Mouse (Mus musculus) hindbrain, postnatal 0 days (tissue): ENCODE measurements around the gene Gfi1b. TPM values are rescaled to one million over a fixed set of nuclear protein-coding genes. Genes with fewer than 3 reads are reported as not detected.
A peak's percentile ranks its signal among the peaks of the same experiment; 100 is the strongest.

ENCODE experiments used
- ATAC-seq: fragments of 200-750 bp; cut with Nextera tagmentation; 2 replicates; pipeline ENCODE4 v1.8.0; 2017; ENCODE audit warnings: mild to moderate bottlenecking, moderate TSS enrichment, moderate library complexity
- DNase-seq: peaks from one replicate; pipeline ENCODE4 v3.0.0-alpha.2; 2015; ENCODE audit warnings: low spot score
- H3K27ac ChIP-seq: fragments of 300-500 bp; sonication (generic); 2 replicates; pipeline ENCODE4 v1.5.1; 2014; ENCODE audit warnings: mild to moderate bottlenecking
- H3K27me3 ChIP-seq: fragments of 300-500 bp; sonication (generic); 2 replicates; pipeline ENCODE4 v1.6.1; 2014; ENCODE audit warnings: low read length, mixed read lengths; ENCODE audit not compliant: insufficient read depth
- H3K36me3 ChIP-seq: fragments of 300-500 bp; sonication (generic); 2 replicates; pipeline ENCODE4 v1.6.1; 2014; ENCODE audit warnings: low read length, mixed read lengths; ENCODE audit not compliant: insufficient read depth
- H3K4me1 ChIP-seq: fragments of 300-500 bp; sonication (generic); 2 replicates; pipeline ENCODE4 v1.6.1; 2014; ENCODE audit warnings: antibody characterized with exemption, low read length, mixed read lengths; ENCODE audit not compliant: insufficient read depth
- H3K4me2 ChIP-seq: fragments of 300-500 bp; sonication (generic); 2 replicates; pipeline ENCODE4 v1.6.1; 2014; ENCODE audit warnings: low read depth, mild to moderate bottlenecking, low read length, moderate library complexity, mixed read lengths
- H3K4me3 ChIP-seq: fragments of 300-500 bp; sonication (generic); 2 replicates; pipeline ENCODE4 v1.5.1; 2014; ENCODE audit warnings: low read length
- H3K9ac ChIP-seq: fragments of 300-500 bp; sonication (generic); replicated peaks from 2 replicates; pipeline ENCODE4 v1.6.1; 2014; ENCODE audit warnings: mild to moderate bottlenecking, low read length, moderate library complexity, mixed read lengths
- H3K9me3 ChIP-seq: fragments of 300-500 bp; sonication (generic); 2 replicates; pipeline ENCODE4 v1.6.1; 2016; ENCODE audit warnings: low read length, mixed read lengths
- CTCF ChIP-seq: IDR thresholded peaks from 2 replicates; pipeline ENCODE4 v1.5.1; 2016; ENCODE audit warnings: antibody characterized with exemption, control low read depth, low read depth
- WGBS: fragments of 180-500 bp; shearing (Covaris S2); extraction: QIAGEN DNeasy Blood & Tissue Kit; methylation state at CpG from one replicate; pipeline ENCODE4 v1.1.7; 2014; 5-methylcytosine and 5-hydroxymethylcytosine counted together
- polyA plus RNA-seq: library from polyadenylated mRNA; unstranded; fragments of >200 nt; fragmentation: Nextera tagmentation; extraction: Ambion mirVana; gene quantifications from 2 replicates; pipeline ENCODE4 v1.2.1, GENCODE M21; 2015
- total RNA-seq: library from RNA; depleted of rRNA; stranded (reverse); fragments of >200 nt; gene quantifications from 2 replicates; pipeline ENCODE4 v1.2.3, GENCODE M21; 2014

Gfi1b gene
- total and polyA plus RNA-seq, 2 experiments from 2014 or later, result not detected

- ATAC-seq (no peak), DNase-seq (no peak)
- WGBS, result 58% methylated on average over 5 of the region's 5 CpGs
- TF ChIP-seq CTCF, result peak; percentile 62
- no peaks in the 10 kb centered on the region for H3K27me3 ChIP-seq
- H3K4me3 ChIP-seq, result no peak overlapping the region
- no peak overlapping the region for H3K9ac ChIP-seq
- no peaks in the 10 kb centered on the region for H3K9me3 ChIP-seq
- no peak overlapping the region for H3K4me2 ChIP-seq
- no peak overlapping the region for H3K27ac ChIP-seq
- H3K36me3 ChIP-seq, result peaks cover 31% of the 10 kb centered on the region
- H3K4me1 ChIP-seq, result peaks cover 10% of the 10 kb centered on the region; the same call in 1 of the 2 replicates
These were observed 43.8 kb downstream of the Gfi1b start for GRCm38 (mm10) chr2:28578003-28578402.

- peak; percentile 61 for DNase-seq
- ATAC-seq, result peak; percentile 8; the same call in 1 of the 2 replicates
- H3K4me1 ChIP-seq, result peaks cover 7% of the 10 kb centered on the region; the same call in 1 of the 2 replicates
- H3K9ac ChIP-seq, result no peak overlapping the region
- H3K4me3 ChIP-seq, result no peak overlapping the region
- 69% methylated on average over 3 of the region's 3 CpGs for WGBS
- no peak for TF ChIP-seq CTCF
- H3K9me3 ChIP-seq, result no peaks in the 10 kb centered on the region
- peaks cover 42% of the 10 kb centered on the region for H3K36me3 ChIP-seq
- no peaks in the 10 kb centered on the region for H3K27me3 ChIP-seq
- no peak overlapping the region for H3K4me2 ChIP-seq
- no peak overlapping the region for H3K27ac ChIP-seq
These were observed 45.0 kb downstream of the Gfi1b start for GRCm38 (mm10) chr2:28576815-28577214.

GRCm38 (mm10) chr2:28575341-28575740, 46.4 kb downstream of the Gfi1b start:
- Histone ChIP-seq H3K4me1 (no peaks in the 10 kb centered on the region), H3K36me3 (peaks cover 55% of the 10 kb centered on the region), H3K4me2 (no peak overlapping the region), H3K27me3 (no peaks in the 10 kb centered on the region), H3K9ac (no peak overlapping the region), H3K4me3 (no peak overlapping the region), H3K27ac (no peak overlapping the region), H3K9me3 (no peaks in the 10 kb centered on the region)
- no peak for ATAC-seq
- 63% methylated on average over 4 of the region's 4 CpGs for WGBS
- DNase-seq, result no peak
- no peak for TF ChIP-seq CTCF

- H3K4me3 ChIP-seq, result no peak overlapping the region
- H3K4me1 ChIP-seq, result no peaks in the 10 kb centered on the region
- H3K9ac ChIP-seq, result no peak overlapping the region
- ATAC-seq, result no peak
- no peak overlapping the region for H3K4me2 ChIP-seq
- H3K27me3 ChIP-seq, result no peaks in the 10 kb centered on the region
- no peaks in the 10 kb centered on the region for H3K9me3 ChIP-seq
- no peak overlapping the region for H3K27ac ChIP-seq
- H3K36me3 ChIP-seq, result peaks cover 65% of the 10 kb centered on the region
- DNase-seq, result no peak
- WGBS, result 89% methylated on average over 3 of the region's 3 CpGs
- TF ChIP-seq CTCF, result no peak
These were observed 51.9 kb downstream of the Gfi1b start for GRCm38 (mm10) chr2:28569903-28570302.

GRCm38 (mm10) chr2:28566545-28566944, 55.2 kb downstream of the Gfi1b start:
- no peaks in the 10 kb centered on the region for H3K4me1 ChIP-seq
- no peak for DNase-seq
- no peak overlapping the region for H3K9ac ChIP-seq
- no peak overlapping the region for H3K4me2 ChIP-seq
- peaks cover 40% of the 10 kb centered on the region for H3K36me3 ChIP-seq
- H3K4me3 ChIP-seq, result no peak overlapping the region
- no peaks in the 10 kb centered on the region for H3K9me3 ChIP-seq
- WGBS, result 64% methylated on average over 5 of the region's 5 CpGs
- no peak overlapping the region for H3K27ac ChIP-seq
- ATAC-seq, result no peak
- no peak for TF ChIP-seq CTCF
- H3K27me3 ChIP-seq, result no peaks in the 10 kb centered on the region

GRCm38 (mm10) chr2:28564380-28564779, 57.4 kb downstream of the Gfi1b start:
- DNase-seq, result no peak
- Histone ChIP-seq H3K9ac (no peak overlapping the region), H3K4me1 (no peaks in the 10 kb centered on the region), H3K4me3 (no peak overlapping the region), H3K27ac (no peak overlapping the region), H3K36me3 (peaks cover 21% of the 10 kb centered on the region), H3K4me2 (no peak overlapping the region), H3K27me3 (no peaks in the 10 kb centered on the region), H3K9me3 (no peaks in the 10 kb centered on the region)
- peak; percentile 17; the same call in 1 of the 2 replicates for ATAC-seq
- no peak for TF ChIP-seq CTCF
- WGBS, result 91% methylated on average over 4 of the region's 4 CpGs

GRCm38 (mm10) chr2:28563830-28564229, 58.0 kb downstream of the Gfi1b start:
- Histone ChIP-seq H3K9ac (no peak overlapping the region), H3K36me3 (peaks cover 20% of the 10 kb centered on the region), H3K9me3 (no peaks in the 10 kb centered on the region), H3K27me3 (no peaks in the 10 kb centered on the region), H3K4me3 (no peak overlapping the region), H3K27ac (no peak overlapping the region), H3K4me1 (no peaks in the 10 kb centered on the region), H3K4me2 (no peak overlapping the region)
- no peak for ATAC-seq
- no peak for DNase-seq
- no peak for TF ChIP-seq CTCF
